Mouse (Mus musculus) skeletal muscle tissue, postnatal 0 days (tissue): ENCODE results near the gene Snrpf. TPM values are rescaled to one million over a fixed set of nuclear protein-coding genes. Genes with fewer than 3 reads are reported as not detected.

Source experiments
- polyA plus RNA-seq: library from polyadenylated mRNA; unstranded; fragments of >200 nt; fragmentation: Nextera tagmentation; extraction: Ambion mirVana; gene quantifications from 2 replicates; pipeline ENCODE4 v1.2.1, GENCODE M21; 2015

Snrpf gene
- 50.5 and 62.8 TPM in 2 replicates for polyA plus RNA-seq

GRCm38 (mm10) chr10:93589281-93589848 lies at the start of gene Snrpf:
TSS of gene Snrpf (minus strand) at chr10:93589706.

GRCm38 (mm10) chr10:93540431-93541210 lies 48.9 kb downstream of the Snrpf start, which contains the start of gene Ccdc38:
TSS of gene Ccdc38 (plus strand) at chr10:93540632.

GRCm38 (mm10) chr10:93539775-93540430 lies 49.6 kb downstream of the Snrpf start, which contains the start of gene Amdhd1:
TSS of gene Amdhd1 (minus strand) at chr10:93540033.

Other genes starting within 250 kb of the Snrpf start
- 71.2 and 79.1 TPM in 2 replicates for gene Lta4h, start 136.3 kb downstream of the Snrpf start, polyA plus RNA-seq
- 0.26 and 9.0 TPM in 2 replicates for gene Hal, start 100.9 kb downstream of the Snrpf start, polyA plus RNA-seq
- 0.13 TPM in 1 of 2 replicates, not detected in the other for gene Amdhd1, start 49.7 kb downstream of the Snrpf start, polyA plus RNA-seq
- 0.12 and 0.15 TPM in 2 replicates for gene Ccdc38, start 49.1 kb downstream of the Snrpf start, polyA plus RNA-seq
- gene Ntn4, start 51.0 kb upstream of the Snrpf start, polyA plus RNA-seq, result 0.50 and 0.77 TPM in 2 replicates
- 0.36 and 0.43 TPM in 2 replicates for gene Usp44, start 241.8 kb upstream of the Snrpf start, polyA plus RNA-seq